Mouse (Mus musculus) heart, embryonic 15.5 days (tissue): Measurements from ENCODE around the gene Dennd4b. TPM values are rescaled to one million over a fixed set of nuclear protein-coding genes. Genes with fewer than 3 reads are reported as not detected.
"Not testable (repeated sequence)": the region's sequence is repeated elsewhere in the genome, so short reads cannot be mapped to it uniquely, and the experiment has no call there.

Experiments
- ATAC-seq: fragments of 200-750 bp; cut with Nextera tagmentation; replicated peaks from 2 replicates; pipeline ENCODE4 v1.8.0; 2017; ENCODE audit warnings: low read depth, moderate TSS enrichment; ENCODE audit not compliant: insufficient number of reproducible peaks, insufficient read depth, low FRiP score
- H3K27ac ChIP-seq: fragments of 300-500 bp; sonication (generic); 2 replicates; pipeline ENCODE4 v1.5.1; 2015; ENCODE audit warnings: mild to moderate bottlenecking, inconsistent platforms
- H3K27me3 ChIP-seq: fragments of 300-500 bp; sonication (generic); 2 replicates; pipeline ENCODE4 v1.6.1; 2015; ENCODE audit warnings: inconsistent platforms
- H3K36me3 ChIP-seq: fragments of 300-500 bp; sonication (generic); 2 replicates; pipeline ENCODE4 v1.6.1; 2015; ENCODE audit warnings: mild to moderate bottlenecking, inconsistent platforms
- H3K4me1 ChIP-seq: fragments of 300-500 bp; sonication (generic); replicated peaks from 2 replicates; pipeline ENCODE4 v1.6.1; 2015; ENCODE audit warnings: inconsistent platforms
- H3K4me2 ChIP-seq: fragments of 300-500 bp; sonication (generic); 2 replicates; pipeline ENCODE4 v1.6.1; 2015; ENCODE audit warnings: inconsistent platforms, mild to moderate bottlenecking, moderate library complexity
- H3K4me3 ChIP-seq: fragments of 300-500 bp; sonication (generic); 2 replicates; pipeline ENCODE4 v1.5.1; 2015; ENCODE audit warnings: mild to moderate bottlenecking, inconsistent platforms
- H3K9ac ChIP-seq: fragments of 300-500 bp; sonication (generic); 2 replicates; pipeline ENCODE4 v1.6.1; 2015; ENCODE audit warnings: mild to moderate bottlenecking, inconsistent platforms
- H3K9me3 ChIP-seq: fragments of 300-500 bp; sonication (generic); replicated peaks from 2 replicates; pipeline ENCODE4 v1.6.1; 2016; ENCODE audit warnings: inconsistent platforms
- WGBS: fragments of 180-500 bp; shearing (Covaris S2); methylation state at CpG from one replicate; pipeline ENCODE4 v1.1.7; 2015; ENCODE audit warnings: mixed read lengths; 5-methylcytosine and 5-hydroxymethylcytosine counted together
- polyA plus RNA-seq: library from polyadenylated mRNA; unstranded; fragments of >200 nt; fragmentation: Nextera tagmentation; extraction: Ambion mirVana; gene quantifications from 2 replicates; pipeline ENCODE4 v1.2.1, GENCODE M21; 2015

The Dennd4b gene
- polyA plus RNA-seq, 1 experiment from 2014 or later: 4.6 TPM

DNA sequence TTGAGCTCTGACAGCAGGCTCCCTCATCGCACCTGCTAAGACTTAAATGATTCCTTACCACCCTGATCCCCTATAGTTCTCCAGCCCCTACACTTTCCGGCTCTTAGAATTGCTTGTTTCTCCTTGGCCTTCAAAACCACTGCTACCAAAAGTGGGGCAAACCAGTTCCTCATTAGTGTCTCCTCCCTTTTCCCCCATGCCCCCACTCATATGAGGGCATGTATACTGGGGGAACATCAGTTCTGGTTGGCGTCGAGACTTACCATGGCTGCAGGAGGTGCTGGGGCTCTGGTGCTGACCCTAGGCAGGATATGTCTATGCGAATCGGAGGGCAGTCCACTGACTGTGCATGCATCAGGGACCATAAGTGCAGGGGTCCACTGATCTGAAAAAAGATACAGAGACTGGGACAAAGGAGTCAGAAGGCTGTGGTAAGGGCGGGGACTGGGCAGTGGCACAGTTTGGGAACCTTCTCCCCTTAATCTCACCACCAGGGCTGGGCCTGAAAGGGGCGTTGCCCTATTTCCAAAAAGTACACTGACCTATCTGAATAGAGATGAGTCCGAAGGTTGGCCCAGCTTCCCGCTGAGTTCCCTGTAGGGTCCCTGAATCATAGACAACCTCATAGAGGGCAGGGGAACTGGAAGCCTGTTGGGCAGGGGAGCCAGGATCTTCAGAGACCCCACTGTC, 23.2 kb upstream of the Dennd4b start:
- H3K36me3 ChIP-seq: no peaks in the 10 kb centered on the region
- peaks cover 10% of the 10 kb centered on the region for H3K4me1 ChIP-seq
- H3K9me3 ChIP-seq: no peaks in the 10 kb centered on the region
- no peak overlapping the region for H3K9ac ChIP-seq
- H3K27ac ChIP-seq: no peak overlapping the region
- ATAC-seq: no peak
- no peak overlapping the region for H3K4me2 ChIP-seq
- H3K4me3 ChIP-seq: no peak overlapping the region
- no peaks in the 10 kb centered on the region for H3K27me3 ChIP-seq
- WGBS: 82% methylated on average over 10 of the region's 10 CpGs

DNA sequence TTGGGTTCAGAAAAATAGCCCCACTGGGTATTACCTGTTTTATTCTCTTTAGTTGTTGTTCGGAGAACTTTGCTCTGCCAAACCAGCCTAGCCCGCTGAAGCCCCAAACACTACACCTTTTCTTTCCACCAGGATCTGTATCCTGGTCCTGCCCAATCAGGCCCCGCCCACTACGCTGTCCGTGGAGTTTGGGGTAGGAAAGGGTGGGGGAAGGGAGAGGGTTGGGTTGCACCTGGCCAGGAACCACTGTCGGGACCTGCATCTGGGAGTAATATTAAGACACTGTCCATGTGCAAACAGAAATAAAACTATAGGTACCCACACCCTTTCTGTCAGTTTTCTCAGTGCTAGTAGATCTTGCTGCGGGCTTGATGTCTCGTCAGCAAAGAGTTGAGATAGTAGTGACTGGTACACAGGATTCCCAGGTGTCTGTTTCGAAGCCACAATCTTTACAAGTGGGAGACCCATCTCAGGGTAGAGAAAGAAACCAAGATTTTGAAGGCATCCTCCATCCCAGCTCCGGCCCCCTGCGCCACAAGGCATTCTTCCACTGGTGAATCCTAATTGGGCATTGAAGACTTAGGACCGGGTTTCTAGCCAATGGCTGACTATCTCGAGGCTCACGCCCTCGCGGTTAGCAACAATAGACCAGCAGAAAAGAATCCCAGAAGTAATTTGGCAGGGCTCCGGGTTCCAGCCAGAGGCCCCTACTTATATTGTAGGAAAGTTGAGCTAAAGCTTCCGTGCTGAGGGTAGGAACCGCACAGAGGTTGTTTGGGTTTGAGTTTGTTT, 21.8 kb upstream of the Dennd4b start, which contains the start of gene Creb3l4:
Gene Creb3l4 (minus strand): TSS at position 529 of the 792 bp plus-strand sequence.
- no peaks in the 10 kb centered on the region for H3K36me3 ChIP-seq
- no peaks in the 10 kb centered on the region for H3K9me3 ChIP-seq
- 7% methylated on average over 19 of the region's 19 CpGs for WGBS
- H3K4me2 ChIP-seq: peak within 1 kb of the TSS; percentile 71
- no peaks in the 10 kb centered on the region for H3K27me3 ChIP-seq
- peak within 1 kb of the TSS; percentile 50; the same call in 1 of the 2 replicates for H3K27ac ChIP-seq
- peak; percentile 47 for ATAC-seq
- H3K9ac ChIP-seq: peak within 1 kb of the TSS; percentile 27
- H3K4me1 ChIP-seq: peaks cover 14% of the 10 kb centered on the region
- peak within 1 kb of the TSS; percentile 45 for H3K4me3 ChIP-seq

- Histone ChIP-seq H3K4me2 (no peak overlapping the region), H3K4me1 (peaks cover 22% of the 10 kb centered on the region), H3K27ac (no peak overlapping the region), H3K36me3 (0 out of 2 replicates have a peak, but pooled peaks cover 3% of the 10 kb centered on the region), H3K4me3 (no peak overlapping the region), H3K27me3 (no peaks in the 10 kb centered on the region), H3K9me3 (no peaks in the 10 kb centered on the region), H3K9ac (no peak overlapping the region)
- ATAC-seq: no peak
- 67% methylated on average over 2 of the region's 2 CpGs for WGBS
Observed at GRCm38 (mm10) chr3:90245406-90245805, 19.6 kb upstream of the Dennd4b start.

DNA sequence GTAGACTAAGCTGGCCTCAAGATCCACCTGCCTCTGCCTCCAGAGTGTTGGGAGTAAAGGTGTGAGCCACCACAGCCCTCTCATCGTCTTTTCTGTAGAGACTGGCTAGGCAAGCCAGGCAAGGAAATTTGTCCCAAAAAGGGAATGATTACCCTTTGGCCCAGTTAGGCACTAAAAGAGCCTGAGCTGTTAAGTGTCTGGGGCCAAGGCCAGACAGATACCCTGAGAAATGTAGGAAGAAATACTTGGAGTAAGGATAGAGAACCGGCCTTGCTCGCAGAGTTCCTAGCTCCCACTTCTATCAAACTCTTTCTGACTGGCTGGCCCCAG, 17.4 kb upstream of the Dennd4b start:
- ATAC-seq: no peak; the same call in 1 of the 2 replicates
- peak overlapping the region; percentile 62 for H3K4me3 ChIP-seq
- H3K27ac ChIP-seq: peak overlapping the region; percentile 92
- H3K4me2 ChIP-seq: peak overlapping the region; percentile 77
- H3K4me1 ChIP-seq: peaks cover 25% of the 10 kb centered on the region
- WGBS: 1% methylated on average over 3 of the region's 3 CpGs
- peaks cover 16% of the 10 kb centered on the region; the same call in 1 of the 2 replicates for H3K36me3 ChIP-seq
- no peaks in the 10 kb centered on the region for H3K9me3 ChIP-seq
- no peaks in the 10 kb centered on the region for H3K27me3 ChIP-seq
- peak overlapping the region; percentile 59 for H3K9ac ChIP-seq

DNA sequence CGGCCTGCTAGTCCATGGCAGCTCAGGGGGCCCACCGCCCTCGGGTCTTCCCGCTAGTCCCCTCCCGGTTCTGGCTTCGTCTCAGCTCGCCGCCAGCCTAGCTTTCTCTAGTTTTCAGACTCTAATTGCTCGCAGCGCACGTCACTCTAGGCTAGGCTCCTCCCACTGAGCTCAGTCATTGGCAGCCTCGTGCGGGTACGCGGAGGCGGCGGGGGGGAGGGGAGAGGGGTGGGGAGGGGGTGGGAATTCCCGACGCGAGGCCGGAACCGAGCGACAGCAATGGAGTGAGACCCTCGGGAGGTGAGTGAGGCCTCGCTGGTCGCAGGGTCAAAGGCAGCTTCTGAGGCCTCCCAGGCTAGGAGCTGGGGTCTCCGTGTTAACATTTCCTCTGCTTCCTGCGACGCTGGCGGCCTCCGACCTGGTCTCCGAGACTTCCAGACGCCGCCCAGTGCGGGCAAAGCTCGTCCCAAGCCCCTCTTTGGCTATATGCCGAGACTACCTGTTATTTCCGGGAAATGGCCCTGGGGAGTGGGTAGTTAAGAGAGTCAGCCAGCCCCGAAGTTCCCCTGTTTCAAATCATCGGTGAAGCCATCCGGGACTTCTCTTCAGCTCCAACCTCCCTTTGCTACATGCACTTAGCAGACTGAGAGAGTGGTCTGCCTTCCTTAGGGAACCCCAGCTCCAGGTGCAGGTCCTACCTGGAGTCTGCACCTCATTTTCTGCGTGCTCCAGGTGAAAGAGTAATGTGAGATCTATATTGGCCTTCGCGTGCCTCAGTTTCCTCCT, 16.8 kb upstream of the Dennd4b start, which contains the start of gene Slc39a1:
Gene Slc39a1 (plus strand): TSS at position 213 of the 786 bp plus-strand sequence.
- Histone ChIP-seq H3K36me3 (peaks cover 16% of the 10 kb centered on the region; the same call in 1 of the 2 replicates), H3K9me3 (no peaks in the 10 kb centered on the region), H3K27ac (peak within 1 kb of the TSS; percentile 92), H3K4me3 (peak within 1 kb of the TSS; percentile 62), H3K27me3 (no peaks in the 10 kb centered on the region), H3K4me2 (peak within 1 kb of the TSS; percentile 77), H3K9ac (peak within 1 kb of the TSS; percentile 68), H3K4me1 (peaks cover 23% of the 10 kb centered on the region)
- WGBS: under 1% methylated on average over 39 of the region's 44 CpGs
- peak; percentile 93 for ATAC-seq

DNA sequence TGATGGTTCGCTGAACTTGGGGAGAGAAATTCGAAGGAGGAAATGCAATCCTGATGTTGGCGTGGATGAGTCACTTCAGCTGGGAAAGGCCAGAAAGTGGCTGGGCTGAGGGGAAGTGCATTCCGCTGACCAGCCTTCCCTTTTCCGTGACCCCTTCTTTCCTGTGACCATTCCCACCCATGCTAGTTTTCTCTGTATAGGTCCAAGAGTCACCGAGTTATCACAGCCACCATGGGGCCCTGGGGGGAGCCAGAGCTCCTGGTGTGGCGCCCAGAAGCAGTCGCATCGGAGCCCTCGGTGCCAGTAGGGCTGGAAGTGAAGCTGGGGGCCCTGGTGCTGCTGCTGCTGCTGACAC, 16.3 kb upstream of the Dennd4b start:
- H3K9ac ChIP-seq: peak overlapping the region; percentile 68
- no peaks in the 10 kb centered on the region for H3K9me3 ChIP-seq
- peak; percentile 48 for ATAC-seq
- H3K4me1 ChIP-seq: peaks cover 22% of the 10 kb centered on the region
- peak overlapping the region; percentile 92 for H3K27ac ChIP-seq
- 3% methylated on average over 10 of the region's 10 CpGs for WGBS
- H3K27me3 ChIP-seq: no peaks in the 10 kb centered on the region
- H3K4me2 ChIP-seq: peak overlapping the region; percentile 77
- peak overlapping the region; percentile 62 for H3K4me3 ChIP-seq
- H3K36me3 ChIP-seq: peaks cover 16% of the 10 kb centered on the region; the same call in 1 of the 2 replicates

- H3K4me2 ChIP-seq: no peak overlapping the region
- H3K9me3 ChIP-seq: no peaks in the 10 kb centered on the region
- ATAC-seq: no peak
- H3K4me3 ChIP-seq: no peak overlapping the region
- peaks cover 27% of the 10 kb centered on the region for H3K4me1 ChIP-seq
- no peak overlapping the region for H3K27ac ChIP-seq
- WGBS: 79% methylated on average over 6 of the region's 6 CpGs
- no peak overlapping the region for H3K9ac ChIP-seq
- no peaks in the 10 kb centered on the region for H3K27me3 ChIP-seq
- peaks cover 16% of the 10 kb centered on the region; the same call in 1 of the 2 replicates for H3K36me3 ChIP-seq
Observed at GRCm38 (mm10) chr3:90250791-90251190, 14.2 kb upstream of the Dennd4b start.

GRCm38 (mm10) chr3:90251731-90252226, 13.2 kb upstream of the Dennd4b start:
- WGBS: 92% methylated on average over 10 of the region's 12 CpGs
- peaks cover 16% of the 10 kb centered on the region; the same call in 1 of the 2 replicates for H3K36me3 ChIP-seq
- not testable (repeated sequence) for ATAC-seq, H3K27ac ChIP-seq, H3K9me3 ChIP-seq, H3K9ac ChIP-seq, H3K4me3 ChIP-seq, H3K27me3 ChIP-seq, H3K4me2 ChIP-seq
- peaks cover 29% of the 10 kb centered on the region for H3K4me1 ChIP-seq

GRCm38 (mm10) chr3:90252659-90253058, 12.3 kb upstream of the Dennd4b start:
- ATAC-seq, H3K4me3 ChIP-seq, H3K4me2 ChIP-seq, H3K9ac ChIP-seq, H3K9me3 ChIP-seq, H3K27ac ChIP-seq, H3K27me3 ChIP-seq: not testable (repeated sequence)
- Histone ChIP-seq H3K36me3 (peaks cover 21% of the 10 kb centered on the region), H3K4me1 (peaks cover 26% of the 10 kb centered on the region)
- WGBS: 75% methylated on average over 2 of the region's 2 CpGs

DNA sequence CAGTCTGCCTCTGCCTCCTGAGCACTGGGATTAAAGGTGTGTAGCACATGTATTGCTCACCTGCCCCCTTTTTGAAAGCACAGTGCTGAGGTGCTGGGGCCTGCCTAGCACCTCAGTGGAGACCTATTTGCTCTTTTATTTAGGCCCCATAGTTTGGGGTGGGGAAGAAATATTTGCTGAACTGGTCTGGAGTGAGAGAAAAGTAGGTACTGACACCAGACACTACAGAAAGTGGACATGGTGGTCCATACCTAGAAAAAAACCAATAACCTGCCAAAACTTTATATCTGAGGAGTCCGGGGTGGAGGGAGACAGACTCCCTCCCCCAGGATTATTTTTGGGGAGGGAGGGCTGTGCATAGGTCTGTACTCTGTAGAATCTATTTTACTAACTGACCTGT, 11.8 kb upstream of the Dennd4b start:
- 67% methylated on average over 1 of the region's 1 CpGs for WGBS
- H3K4me3 ChIP-seq, ATAC-seq, H3K9me3 ChIP-seq, H3K4me2 ChIP-seq, H3K9ac ChIP-seq, H3K27me3 ChIP-seq, H3K27ac ChIP-seq: not testable (repeated sequence)
- Histone ChIP-seq H3K36me3 (peaks cover 26% of the 10 kb centered on the region), H3K4me1 (peaks cover 25% of the 10 kb centered on the region)
